Mouse (Mus musculus) cerebellum, adult 2 months (tissue): ENCODE measurements around the gene Kat14.

Experiments
- CTCF ChIP-seq: fragments of 200-500 bp; IDR thresholded peaks from 2 replicates; pipeline ENCODE4 v1.5.1; 2011; ENCODE audit warnings: low read depth, mild to moderate bottlenecking, control low read depth, low read length, moderate library complexity, borderline replicate concordance; ENCODE audit not compliant: insufficient read depth
- POLR2A ChIP-seq: fragments of 200-500 bp; IDR thresholded peaks from 2 replicates; pipeline ENCODE4 v1.6.1; 2011; ENCODE audit warnings: low read length, control low read depth, borderline replicate concordance; ENCODE audit not compliant: insufficient read depth

DNA sequence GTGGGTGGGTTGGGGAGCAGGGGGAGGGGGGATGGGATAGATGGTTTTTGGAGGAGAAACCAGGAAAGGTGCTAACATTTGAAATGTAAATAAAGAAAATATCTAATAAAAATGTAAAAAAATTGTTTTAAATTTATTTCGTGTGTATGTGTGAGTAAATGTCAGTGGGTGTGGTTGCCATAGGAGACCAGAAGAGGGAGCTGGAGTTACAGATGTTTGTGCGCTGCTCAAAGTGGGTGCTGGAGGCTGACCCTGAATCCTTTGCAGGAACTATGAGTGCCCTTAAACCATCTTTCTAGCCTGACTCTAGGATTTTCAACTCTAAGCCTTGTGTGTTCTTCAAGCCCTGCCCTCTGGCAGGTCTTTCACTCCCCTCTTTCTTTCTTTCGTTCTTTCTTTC is 20.3 kb upstream of the Kat14 start:
- TF ChIP-seq POLR2A, result no peak
- TF ChIP-seq CTCF, result no peak
